Mouse (Mus musculus): Measurements from ENCODE around the gene Ptprk. TPM values are rescaled to one million over a fixed set of nuclear protein-coding genes. Genes with fewer than 3 reads are reported as not detected.

Gene Ptprk
- total RNA-seq, 2 experiments from 2014 or later = 46.8 to 50.1 TPM

DNA sequence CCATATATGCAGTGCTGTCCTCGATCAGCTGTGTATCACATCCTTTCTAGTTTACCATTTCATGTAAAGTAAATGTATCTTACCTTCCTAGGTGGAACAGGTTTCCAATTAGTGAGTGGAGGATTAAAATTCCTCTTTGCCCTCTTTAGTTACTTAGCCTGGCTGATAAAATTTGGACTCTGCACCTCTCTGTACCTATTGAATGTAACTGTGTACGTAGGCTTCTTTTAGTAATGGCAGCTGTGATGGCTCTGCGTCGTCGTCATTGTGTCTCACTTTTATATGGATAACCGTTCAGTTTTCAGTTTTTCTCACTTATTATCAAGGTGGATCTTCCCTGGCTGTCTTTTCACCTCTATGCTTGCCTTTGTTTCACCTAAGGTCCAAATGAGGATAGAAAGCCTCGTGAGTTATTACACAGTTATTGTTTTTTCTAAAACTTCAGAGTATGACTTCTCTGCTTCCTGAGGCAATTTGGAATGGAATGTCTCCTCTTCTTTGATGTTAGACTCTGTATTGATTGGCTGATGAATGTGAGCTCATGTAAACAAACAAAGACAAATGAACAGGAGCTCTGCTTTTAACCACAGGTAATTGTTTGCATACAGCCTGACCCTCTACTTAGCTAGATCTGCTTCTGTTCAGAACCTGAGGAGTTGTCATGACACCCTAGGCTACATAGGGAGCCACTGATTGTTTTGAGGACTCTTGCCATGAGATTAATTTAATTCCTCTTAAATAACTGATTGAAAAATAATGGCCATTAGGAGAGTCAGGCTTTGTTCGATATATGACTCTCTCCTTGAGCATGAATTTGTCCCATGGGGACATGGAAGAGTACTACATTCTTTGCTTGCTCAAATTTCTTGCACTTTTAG is 197.3 kb downstream of the Ptprk start:
- no peak for DNase-seq (ENCODE audit: low spot score in 2 of 2)

DNA sequence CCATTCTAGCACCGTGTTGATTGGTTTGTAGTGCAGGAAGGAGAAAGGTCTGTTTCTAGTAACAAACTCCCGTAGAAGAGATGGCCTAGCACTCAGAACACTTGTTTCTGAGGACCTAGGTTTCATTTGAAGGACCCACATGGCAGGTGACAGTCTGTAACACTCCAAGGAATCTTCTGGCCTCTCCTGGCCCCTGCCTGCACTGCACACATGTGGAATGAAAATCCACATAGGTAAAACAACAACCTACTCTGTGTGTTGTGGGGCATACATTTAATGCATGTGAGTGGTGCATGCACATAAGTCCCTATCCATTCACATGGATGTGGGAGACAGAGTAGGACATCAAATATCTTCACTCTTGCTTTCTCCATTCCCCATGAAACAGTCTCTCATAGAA is 204.1 kb downstream of the Ptprk start:
- no peak for DNase-seq (ENCODE audit: low spot score in 2 of 2)

DNA sequence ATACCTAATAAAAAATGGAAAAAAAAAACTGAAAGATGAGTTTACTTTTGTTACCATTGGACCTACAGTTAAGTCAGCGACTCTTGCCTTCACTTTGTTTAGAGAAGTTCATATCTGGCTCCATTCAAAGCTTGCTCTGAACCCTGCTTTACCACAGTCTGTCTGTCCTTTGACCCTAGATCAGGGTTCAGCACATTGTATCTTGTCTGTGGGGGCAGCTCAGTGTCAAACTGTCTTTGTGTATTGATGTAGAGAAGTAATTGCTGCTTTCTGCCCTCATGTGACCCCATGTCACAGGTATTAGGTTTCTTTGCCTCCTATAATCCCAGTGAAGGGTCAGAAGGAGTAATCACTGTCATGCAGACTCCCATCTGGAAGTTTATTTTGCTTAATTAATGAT is 222.9 kb downstream of the Ptprk start:
- no peak for DNase-seq (ENCODE audit: low spot score in 2 of 2)

DNA sequence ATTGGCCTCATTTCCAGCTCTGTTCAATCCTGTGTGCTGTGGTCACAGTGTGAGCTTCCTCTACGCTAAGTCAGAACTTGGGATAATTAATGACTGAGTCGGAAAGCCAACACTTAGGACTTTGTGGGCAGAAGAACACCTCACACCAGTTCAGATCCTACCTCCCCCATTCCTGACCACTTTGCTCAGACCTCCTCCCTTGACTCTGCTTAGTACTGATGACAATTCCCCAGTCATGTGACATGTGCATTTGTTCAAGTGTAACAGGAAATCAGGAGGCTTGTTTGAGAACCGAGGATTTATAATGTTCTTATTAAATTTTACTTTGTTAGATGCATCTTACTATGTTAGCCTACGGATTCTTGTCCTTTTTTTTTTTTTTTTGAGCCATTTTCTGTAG is 224.6 kb downstream of the Ptprk start:
- DNase-seq (ENCODE audit: low spot score in 2 of 2) = no peak

DNA sequence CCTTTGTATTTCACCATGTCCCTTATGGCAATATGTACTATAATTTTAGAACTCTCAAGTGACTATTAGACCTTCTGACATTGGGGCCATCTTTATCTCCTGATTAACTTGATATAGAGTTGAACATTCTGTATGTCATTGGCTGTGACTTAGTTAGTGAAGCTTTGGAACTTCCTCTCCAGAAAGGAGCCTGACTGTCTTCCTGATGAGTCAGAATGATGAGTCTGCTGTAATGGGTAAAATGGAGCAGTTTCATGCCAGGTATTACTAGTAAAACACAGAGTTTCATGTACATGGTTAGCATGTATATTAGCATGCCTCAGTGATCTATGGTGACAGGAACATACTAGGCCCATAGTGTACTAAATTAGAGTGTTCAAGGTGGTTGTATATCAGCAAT is 229.2 kb downstream of the Ptprk start:
- no peak for DNase-seq (ENCODE audit: low spot score in 2 of 2)

DNA sequence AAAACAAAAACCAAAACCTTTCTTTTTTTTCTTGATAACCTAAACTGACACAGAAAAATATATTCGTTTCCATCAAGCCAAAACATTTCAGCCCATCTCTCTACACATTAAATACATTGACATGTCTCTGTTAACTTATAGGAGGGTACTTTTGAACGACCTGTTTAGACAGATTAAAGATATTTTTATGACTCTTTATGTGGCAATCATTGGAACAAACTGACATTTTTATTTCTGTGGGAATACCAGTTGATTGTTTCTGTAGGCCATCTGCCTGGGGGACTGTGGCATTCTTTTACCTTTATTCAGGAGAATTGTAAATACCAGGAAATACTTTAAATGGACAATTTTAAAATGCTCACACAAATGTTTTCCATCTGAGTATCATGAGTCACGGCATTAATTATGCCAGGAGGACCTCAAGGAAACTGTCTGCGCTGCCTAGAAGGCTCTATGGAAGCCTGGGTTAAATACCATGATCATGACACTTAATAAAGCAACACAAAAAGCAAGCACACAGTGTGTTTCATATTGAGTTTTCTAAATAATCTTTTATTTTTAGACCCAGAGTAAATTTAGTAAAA is 229.8 kb downstream of the Ptprk start:
- peak in 1 of 2 experiments; percentile 11 for DNase-seq (ENCODE audit: low spot score in 2 of 2)

DNA sequence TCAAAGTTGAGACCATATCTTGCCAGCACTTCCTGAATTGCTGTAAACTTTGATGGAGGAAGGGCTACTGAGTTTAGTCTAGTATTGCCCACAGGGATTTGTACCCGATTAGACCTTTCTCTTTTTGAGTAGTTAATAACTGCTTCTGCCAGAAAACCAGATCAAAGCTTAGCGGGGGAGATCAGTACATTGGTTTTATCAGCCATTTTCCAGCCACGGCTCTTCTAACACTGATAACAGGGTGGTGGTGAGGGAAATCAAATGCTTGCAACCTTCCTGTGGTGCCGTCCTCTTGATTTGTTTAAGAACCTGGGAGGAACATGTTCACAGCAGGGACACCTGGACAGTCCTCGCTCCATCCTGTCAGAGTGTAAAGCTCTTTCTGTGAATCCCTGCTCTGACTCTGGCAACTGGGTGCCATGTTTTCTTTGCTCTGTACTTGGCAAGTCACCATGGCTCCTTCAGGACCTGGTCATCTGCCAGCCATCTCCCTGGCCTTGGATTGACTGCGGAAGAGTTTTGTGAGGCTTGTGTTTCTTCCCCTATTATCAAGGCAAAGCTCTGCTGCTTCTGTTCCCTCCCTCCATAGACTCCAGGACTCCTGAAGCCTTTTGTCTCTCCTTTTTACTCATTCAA is 231.9 kb downstream of the Ptprk start:
- DNase-seq (ENCODE audit: low spot score in 2 of 2) = no peak

DNA sequence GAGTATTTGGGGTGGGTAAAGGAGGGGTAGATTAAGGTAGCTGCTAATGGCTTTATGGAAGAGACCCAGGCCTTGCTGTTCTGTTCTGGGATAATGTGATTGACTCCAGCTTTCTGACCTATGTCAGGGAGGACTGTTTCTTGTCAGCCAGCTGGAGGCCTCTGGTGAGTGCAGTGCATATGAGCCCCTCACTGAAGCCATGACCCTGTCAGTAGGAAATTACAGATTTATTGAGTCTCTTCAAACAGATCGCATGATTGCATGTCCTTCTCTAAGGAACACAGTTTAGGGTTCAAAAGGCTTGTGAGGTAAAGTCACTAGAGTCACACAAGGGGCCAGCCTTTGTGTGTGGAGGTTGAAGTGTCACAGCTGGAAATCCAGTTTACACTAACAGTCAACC is 236.7 kb downstream of the Ptprk start:
- no peak for DNase-seq (ENCODE audit: low spot score in 2 of 2)

DNA sequence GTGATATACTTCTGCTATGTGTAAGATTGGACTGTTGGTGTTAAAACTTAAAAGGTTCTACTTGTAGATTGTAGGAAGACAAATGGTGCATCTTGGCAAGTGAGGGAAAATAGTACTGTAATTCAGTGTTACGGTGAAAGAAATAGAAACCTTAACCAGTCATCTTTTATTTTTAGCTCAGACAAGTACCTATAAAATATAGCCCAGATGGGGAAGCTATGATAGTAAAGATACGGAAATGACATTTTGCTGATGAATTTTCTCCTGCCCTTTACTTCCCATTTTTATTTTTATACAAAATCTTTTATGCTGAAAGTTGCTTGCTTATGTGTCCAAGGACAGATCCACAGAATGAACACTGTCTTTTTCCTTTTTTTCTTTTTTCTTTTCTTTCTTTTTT is 248.4 kb downstream of the Ptprk start:
- no peak for DNase-seq (ENCODE audit: low spot score in 2 of 2)

DNA sequence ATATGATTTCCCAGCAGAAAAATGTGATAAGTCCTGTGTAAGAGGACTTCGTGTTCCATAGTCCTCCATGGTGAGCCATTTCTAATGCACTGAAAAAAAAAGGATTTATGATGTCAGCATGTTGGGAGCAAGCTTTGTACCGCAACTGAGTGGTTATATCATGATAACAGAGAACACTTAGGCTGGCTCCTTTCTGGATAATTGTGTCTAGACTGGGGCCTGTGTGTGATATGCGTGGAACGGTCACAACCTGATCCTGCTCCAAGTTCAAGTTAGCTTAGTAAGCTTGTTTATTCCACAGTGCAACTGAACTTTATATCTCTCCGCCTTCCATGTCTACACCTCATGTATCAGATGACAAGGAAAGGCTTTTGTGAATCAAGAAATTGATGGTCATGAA is 260.6 kb downstream of the Ptprk start:
- DNase-seq (ENCODE audit: low spot score in 2 of 2) = no peak

DNA sequence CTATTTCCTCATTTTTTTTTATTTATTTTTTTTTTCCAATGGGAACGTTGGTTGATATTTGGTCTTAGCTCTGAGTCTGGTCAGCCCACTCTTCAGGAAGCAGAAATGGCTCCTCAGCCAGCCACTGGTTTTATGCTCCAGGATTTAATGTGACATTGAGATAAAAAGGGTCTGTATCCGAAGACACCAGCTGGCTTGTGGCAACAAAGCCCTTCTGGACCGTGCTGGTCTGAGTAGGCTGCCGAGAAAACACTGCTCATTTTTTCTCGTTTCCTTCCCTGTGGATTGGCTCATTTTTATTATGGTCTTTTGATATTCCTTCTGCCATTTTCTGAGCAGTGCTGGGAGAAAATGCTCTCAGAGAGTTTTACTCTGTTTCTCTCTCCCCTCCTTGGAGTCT is 263.9 kb downstream of the Ptprk start:
- peak; percentile 1 to 23 for DNase-seq (ENCODE audit: low spot score in 2 of 2)

DNA sequence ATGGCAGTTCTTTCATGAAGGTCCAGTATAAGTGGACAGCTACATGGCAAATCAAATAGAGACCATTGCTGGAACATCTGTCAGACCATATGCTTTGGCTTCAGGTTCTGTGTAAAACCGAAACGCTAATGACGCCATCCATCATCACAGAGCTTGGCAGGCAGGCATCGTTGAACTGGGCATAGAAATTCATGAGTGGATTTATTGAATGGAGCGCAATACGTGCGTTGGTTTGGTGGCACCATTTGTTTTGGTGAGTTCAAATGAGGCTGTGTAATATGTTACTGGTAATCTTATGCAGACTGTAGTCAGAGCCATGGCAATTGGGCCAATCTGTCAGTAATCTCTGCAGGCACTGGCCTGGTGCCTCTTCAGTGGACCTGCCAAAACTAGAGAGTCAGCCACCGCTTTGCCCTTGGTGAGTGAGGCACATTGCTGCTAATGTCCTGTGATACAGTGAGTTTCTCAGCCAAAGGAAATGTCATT is 270.6 kb downstream of the Ptprk start:
- DNase-seq (ENCODE audit: low spot score in 2 of 2) = peak in 1 of 2 experiments; percentile 12

DNA sequence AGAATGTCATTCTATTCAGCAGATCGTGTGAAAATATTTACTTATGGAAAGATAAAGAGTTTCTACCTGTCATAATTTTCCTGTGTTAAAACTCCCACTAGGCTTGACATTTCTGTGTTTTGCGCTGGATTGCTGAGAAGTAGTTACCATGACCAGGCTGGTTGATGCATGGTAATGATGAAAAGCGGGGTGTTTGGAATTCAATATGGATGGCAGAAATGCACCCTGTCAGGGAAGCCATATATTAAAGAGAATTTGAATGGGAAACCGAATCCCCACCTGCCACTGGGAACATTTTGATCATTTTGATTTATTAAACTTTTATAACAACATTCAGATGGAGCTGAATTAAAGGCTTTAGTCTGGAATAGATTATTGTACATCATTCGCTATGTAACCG is 290.7 kb downstream of the Ptprk start:
- no peak for DNase-seq (ENCODE audit: low spot score in 2 of 2)

DNA sequence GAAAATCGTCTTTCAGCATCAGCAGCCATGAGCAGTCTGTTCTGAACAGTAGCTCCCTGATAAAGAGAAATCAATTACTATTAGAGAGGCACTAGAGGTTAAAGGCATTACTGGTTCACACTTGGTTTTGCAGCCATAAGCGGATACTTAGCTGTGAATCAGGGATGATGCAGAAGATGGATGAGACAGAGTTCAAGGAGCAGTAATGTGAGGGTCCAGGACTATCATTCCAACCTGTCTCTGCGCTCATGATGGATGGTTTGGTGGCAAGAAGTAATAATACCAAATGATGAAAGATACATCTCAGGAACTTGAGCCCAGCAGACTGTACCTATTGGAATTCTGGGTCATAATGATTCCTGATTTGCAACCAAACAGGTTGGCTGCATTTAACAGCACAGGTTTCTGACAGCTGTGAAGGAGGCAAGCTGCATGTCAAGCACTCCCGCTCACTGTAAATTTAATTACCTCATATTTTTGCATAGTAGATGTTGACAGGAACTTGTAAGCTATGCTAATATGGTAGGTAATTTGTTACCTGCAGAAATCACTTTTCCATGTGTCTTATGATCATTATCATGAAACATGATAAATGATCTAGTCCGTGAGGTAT is 291.6 kb downstream of the Ptprk start:
- DNase-seq (ENCODE audit: low spot score in 2 of 2) = no peak

DNA sequence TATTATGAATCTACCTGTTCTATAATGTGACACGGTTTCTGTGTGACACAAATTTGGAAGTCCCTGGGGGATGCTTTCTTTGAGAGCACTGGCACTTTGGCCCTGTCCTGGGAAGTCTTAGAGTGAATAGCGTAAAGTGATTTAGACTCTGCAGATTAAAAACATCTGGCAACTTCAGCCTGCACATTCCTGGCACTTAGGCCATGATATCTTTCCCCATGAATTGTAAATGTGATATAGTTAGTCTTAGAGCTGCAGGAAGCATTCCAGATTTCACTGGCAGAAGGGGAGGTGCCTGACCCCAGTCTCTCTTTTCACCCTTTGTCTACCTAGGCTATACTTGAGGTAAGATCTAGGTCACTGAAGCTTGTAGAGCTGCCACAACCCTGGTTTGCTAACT is 295.2 kb downstream of the Ptprk start:
- no peak for DNase-seq (ENCODE audit: low spot score in 2 of 2)

DNA sequence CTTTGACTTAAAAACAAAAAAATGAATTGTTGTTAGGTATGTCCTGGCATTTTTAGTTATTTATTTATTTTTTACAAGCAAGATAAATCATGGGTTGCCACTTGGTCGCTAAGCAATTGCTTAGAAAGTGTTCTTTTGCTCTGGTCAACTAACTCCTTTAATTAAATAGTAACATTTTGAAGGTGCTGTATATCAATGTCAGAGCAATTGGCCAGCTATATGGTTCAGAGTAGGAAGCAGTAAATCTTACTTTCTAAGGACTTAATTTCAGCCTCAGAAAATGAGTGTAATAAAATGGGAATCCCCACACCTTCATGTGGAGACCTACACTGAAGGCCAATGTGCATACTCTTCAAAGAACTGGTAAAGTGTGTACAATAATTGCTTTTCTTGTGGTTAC is 300.3 kb downstream of the Ptprk start:
- no peak for DNase-seq (ENCODE audit: low spot score in 2 of 2)

DNA sequence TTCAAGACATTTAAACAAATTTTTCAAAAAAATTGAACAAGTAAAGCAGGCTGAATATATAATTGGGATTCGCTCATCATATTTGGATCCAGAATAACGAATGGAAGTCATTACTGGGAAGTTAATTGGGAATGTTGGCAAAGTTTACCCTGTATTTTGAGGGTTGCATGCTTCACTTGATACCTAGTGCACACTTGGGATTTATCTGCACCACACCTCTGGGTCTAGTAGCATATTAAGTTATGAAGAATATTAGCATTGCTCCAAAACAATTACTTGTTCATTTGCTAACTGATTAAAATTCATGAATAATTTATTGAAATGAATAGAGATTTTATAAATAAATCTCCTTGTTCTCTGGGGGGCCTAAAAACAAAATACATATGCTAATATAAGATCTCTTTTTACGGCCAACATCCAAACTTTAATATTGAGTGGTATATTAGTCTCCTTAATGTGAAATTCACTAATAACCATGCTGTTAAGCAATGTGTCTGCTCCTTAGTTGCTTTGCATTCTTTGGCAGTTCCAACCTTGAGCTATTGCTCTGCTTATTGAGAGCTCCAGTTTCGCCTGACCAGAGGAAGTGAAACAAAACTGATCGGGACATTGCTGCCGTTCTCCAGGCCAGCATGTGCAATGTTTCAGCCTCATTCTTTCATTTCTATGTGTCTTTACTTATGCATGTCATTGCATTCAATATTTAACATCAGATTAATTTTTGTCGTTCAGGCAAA is 305.3 kb downstream of the Ptprk start:
- no peak for DNase-seq (ENCODE audit: low spot score in 2 of 2)

DNA sequence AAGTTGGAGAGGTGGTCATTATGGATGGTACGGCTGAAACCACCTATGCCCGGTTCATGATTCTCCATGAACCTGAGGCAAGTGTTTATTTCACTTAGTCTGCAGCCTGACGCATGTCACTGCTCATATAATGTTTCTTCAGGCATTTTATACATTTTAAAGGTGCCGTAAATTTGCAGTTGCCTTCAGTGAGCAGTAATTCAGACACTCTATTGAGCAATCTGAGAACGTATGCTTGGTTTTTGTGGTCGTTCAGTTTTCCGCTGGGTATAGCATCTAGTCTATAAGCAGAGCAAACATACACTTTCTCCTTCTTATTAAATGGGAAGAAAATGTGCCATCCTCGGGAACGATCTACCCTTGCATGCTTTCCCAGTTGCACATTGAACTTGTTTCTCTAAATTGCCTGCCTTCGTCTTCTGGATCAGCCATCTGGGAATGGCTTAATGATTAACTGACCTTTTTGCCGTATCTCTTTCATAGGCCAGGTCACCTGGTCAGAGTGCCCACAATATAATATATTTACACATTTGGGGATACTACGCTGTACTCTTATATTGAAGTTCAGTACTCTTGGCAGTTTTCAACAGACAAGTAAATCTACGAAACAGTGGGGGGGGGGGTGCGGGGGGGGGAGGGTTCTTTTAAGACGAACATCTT is 313.1 kb downstream of the Ptprk start:
- no peak for DNase-seq (ENCODE audit: low spot score in 2 of 2)

DNA sequence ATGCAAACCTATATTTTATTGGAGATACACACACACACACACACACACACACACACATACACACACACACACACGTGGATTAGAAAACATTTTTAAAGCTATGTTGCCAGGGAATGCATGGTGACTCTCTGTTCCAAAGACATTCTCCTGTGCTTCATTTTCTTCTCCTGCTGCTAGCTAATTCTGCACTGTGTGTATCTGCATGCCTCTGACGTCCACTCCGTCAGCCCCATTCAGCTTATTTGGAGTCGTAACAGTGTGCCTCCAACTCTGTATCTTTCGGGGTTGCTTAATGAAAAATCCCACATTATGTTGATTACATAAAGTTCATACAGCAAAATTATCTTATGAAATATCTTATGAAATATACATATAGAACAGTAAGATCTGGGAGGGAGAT is 316.5 kb downstream of the Ptprk start:
- no peak for DNase-seq (ENCODE audit: low spot score in 2 of 2)

DNA sequence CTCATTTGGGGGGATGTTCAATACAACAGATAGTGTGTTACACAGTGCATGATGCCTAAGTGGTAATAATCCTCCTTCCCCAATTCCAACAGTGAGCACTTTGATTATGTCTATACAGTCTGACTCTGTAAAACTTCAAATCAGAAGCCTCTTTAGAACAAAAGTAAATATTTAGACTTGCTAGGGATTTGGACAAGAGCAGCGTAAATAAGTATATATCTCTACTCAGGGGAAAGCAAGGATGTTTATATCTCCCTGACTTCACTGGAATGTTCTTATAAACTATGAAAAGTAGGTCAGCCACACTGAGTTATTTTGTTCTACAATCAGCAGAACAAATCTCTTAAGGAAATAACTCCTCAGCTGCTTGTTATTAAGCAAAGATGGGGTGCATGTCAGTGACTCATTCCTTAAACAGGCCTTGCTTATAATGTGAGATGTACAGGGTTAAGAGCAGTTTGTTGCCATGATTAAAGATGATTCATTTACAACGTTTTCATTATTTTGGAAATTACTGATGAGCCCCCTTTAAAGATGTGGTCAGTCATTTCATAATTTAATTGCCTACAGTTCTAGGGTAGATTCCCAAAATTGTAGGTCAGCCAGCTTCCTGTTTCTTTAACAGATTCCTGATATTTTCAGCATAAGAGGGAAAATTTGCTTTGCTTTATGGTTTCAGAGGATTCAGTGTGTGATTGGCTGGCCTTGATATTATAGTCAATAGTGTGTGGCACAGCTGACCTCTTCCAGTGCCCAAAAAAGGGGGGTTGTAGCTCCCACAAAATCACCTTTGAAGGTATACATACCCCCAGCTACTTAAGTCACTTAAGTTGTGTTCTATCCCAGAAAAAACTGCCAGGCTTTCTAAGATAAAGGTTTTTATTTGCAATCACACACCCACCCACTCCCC is 321.2 kb downstream of the Ptprk start:
- DNase-seq (ENCODE audit: low spot score in 2 of 2) = no peak

Measured in layer of hippocampus, adult 18-20 months (tissue).